Comparison of ENCODE assay signal across 27 mouse cellular contexts in the genomic region with DNA sequence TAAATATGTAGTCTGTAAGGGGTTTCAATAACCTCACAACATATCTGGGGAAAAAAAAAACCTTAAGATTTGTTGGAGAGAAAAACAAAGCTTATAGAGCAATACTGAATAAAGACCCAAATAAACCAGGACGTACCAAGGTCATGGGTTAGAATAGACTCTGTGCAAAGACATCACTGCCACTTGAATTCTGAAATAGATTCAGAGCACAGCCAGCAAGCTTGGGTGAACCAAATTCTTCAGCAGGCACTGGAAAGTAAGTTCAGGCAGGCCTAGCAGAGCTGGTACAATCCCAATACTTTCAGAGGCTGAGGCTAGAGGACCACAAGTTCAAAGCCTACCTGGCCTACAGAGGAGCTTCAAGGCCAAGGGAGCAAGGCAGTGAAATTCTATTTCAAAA. TPM values are rescaled to one million over a fixed set of nuclear protein-coding genes. Genes with fewer than 3 reads are reported as not detected.
DNase-seq lines count a peak whose midpoint lies in the region; ATAC-seq and TF ChIP-seq lines count a peak whose summit lies in the region.
"Had no signal": no experiment of that assay in that cellular context is flagged by ENCODE, and none has a peak within 500 bp of the region (broad histone marks: within the 10 kb centered on the region; RNA-seq: fewer than 3 reads in every experiment).

No protein-coding gene starts in this region.

- H3K9me3 ChIP-seq in heart, embryonic 14.5 days (ENCODE audit: control insufficient read depth, low read length): no peaks in the 10 kb centered on the region
- no peaks in the 10 kb centered on the region for H3K9me3 ChIP-seq in midbrain, embryonic 12.5 days
- no peaks in the 10 kb centered on the region for H3K9me3 ChIP-seq in midbrain, embryonic 11.5 days (ENCODE audit: control insufficient read depth, low read length)
- H3K9me3 ChIP-seq: forebrain, embryonic 13.5 days; intestine, embryonic 15.5 days; limb, embryonic 13.5 days; lung, embryonic 15.5 days; midbrain, embryonic 15.5 days; stomach, embryonic 15.5 days had no signal

- no peak for TF ChIP-seq POLR2A in heart, adult 2 months (IDR thresholded peaks at IDR 0.05; ENCODE audit: insufficient read depth, low read depth, low read length)

- H3K9ac ChIP-seq in heart, adult 2 months (ENCODE audit: low read depth, low read length): no peak overlapping the region
- peak overlapping the region; percentile 59 for H3K9ac ChIP-seq in heart, embryonic 14.5 days (ENCODE audit: low read length)
- H3K9ac ChIP-seq in midbrain, embryonic 12.5 days (replicated peaks): no peak overlapping the region
- H3K9ac ChIP-seq in midbrain, embryonic 11.5 days (ENCODE audit: low read length): no peak overlapping the region
- H3K9ac ChIP-seq: forebrain, embryonic 13.5 days; intestine, embryonic 15.5 days; limb, embryonic 13.5 days; lung, embryonic 15.5 days; midbrain, embryonic 15.5 days; stomach, embryonic 15.5 days had no signal

- H3K79me2 ChIP-seq in heart, adult 2 months (replicated peaks; ENCODE audit: control insufficient read depth, insufficient read depth, low read length): peaks cover 1% of the 10 kb centered on the region; the same call in 1 of the 2 replicates

- no peak for TF ChIP-seq EP300 in heart, adult 2 months (IDR thresholded peaks at IDR 0.05; ENCODE audit: insufficient read depth, low read depth, low read length)

- H3K4me2 ChIP-seq in heart, embryonic 14.5 days (ENCODE audit: low read length): no peak overlapping the region
- no peak overlapping the region for H3K4me2 ChIP-seq in midbrain, embryonic 12.5 days (replicated peaks)
- no peak overlapping the region for H3K4me2 ChIP-seq in midbrain, embryonic 11.5 days
- H3K4me2 ChIP-seq: forebrain, embryonic 13.5 days; intestine, embryonic 15.5 days; limb, embryonic 13.5 days; liver, embryonic 11.5 days; lung, embryonic 15.5 days; midbrain, embryonic 15.5 days; stomach, embryonic 15.5 days had no signal

- no peak overlapping the region for H3K4me3 ChIP-seq in heart, adult 2 months
- no peak overlapping the region for H3K4me3 ChIP-seq in heart, embryonic 14.5 days (ENCODE audit: control insufficient read depth in 1 of 2, insufficient read depth in 1 of 2, low read depth in 1 of 2, low read length in 2 of 2)
- no peak overlapping the region for H3K4me3 ChIP-seq in midbrain, embryonic 12.5 days
- no peak overlapping the region for H3K4me3 ChIP-seq in midbrain, embryonic 11.5 days (ENCODE audit: low read depth, low read length)
- H3K4me3 ChIP-seq: forebrain, embryonic 13.5 days; intestine, embryonic 15.5 days; limb, embryonic 13.5 days; lung, embryonic 15.5 days; midbrain, embryonic 15.5 days; stomach, embryonic 15.5 days had no signal

- intact Hi-C loops in heart, adult 2 months (cut with DNase I): no loop called here
- intact Hi-C loops in heart, postnatal 36 days (cut with DNase I): no loop called here
- intact Hi-C loops in heart, postnatal 14 days (cut with DNase I): loop anchor here (5.0 kb wide), 1 partner anchor 52 kb away; no protein-coding TSS in a partner anchor
- intact Hi-C loops in heart, postnatal 10 days (cut with DNase I): no loop called here

- no peak for ATAC-seq in heart, embryonic 14.5 days (ENCODE audit: insufficient number of reproducible peaks, insufficient read depth, low FRiP score, low read depth)
- ATAC-seq in midbrain, embryonic 12.5 days (ENCODE audit: low FRiP score, low read depth): no peak
- ATAC-seq in midbrain, embryonic 11.5 days (ENCODE audit: low FRiP score): no peak
- ATAC-seq: hindbrain, embryonic 16.5 days; intestine, embryonic 15.5 days; Patski had no signal

- no peak for TF ChIP-seq CTCF in heart, adult 2 months (IDR thresholded peaks at IDR 0.05)

- peaks cover 19% of the 10 kb centered on the region for H3K4me1 ChIP-seq in heart, adult 2 months (ENCODE audit: control insufficient read depth, insufficient read depth, low read length)
- peaks cover 17 to 54% of the 10 kb centered on the region in 2 experiments for H3K4me1 ChIP-seq in heart, embryonic 14.5 days (ENCODE audit: control insufficient read depth in 2 of 2, insufficient read depth in 2 of 2, low read length in 2 of 2)
- peaks cover 26% of the 10 kb centered on the region for H3K4me1 ChIP-seq in midbrain, embryonic 12.5 days
- H3K4me1 ChIP-seq in midbrain, embryonic 11.5 days (ENCODE audit: control insufficient read depth, insufficient read depth, low read length): peaks cover 25% of the 10 kb centered on the region
- H3K4me1 ChIP-seq: intestine, embryonic 15.5 days; limb, embryonic 13.5 days had no signal

- H3K27ac ChIP-seq in heart, adult 2 months: peak overlapping the region; percentile 64
- H3K27ac ChIP-seq in heart, embryonic 14.5 days (replicated peaks in 1 of 2; ENCODE audit: control insufficient read depth in 1 of 2, insufficient read depth in 1 of 2, low read depth in 2 of 2, low read length in 2 of 2): peak overlapping the region; percentile 83 to 84
- peak overlapping the region; percentile 54 for H3K27ac ChIP-seq in midbrain, embryonic 12.5 days (replicated peaks)
- H3K27ac ChIP-seq in midbrain, embryonic 11.5 days (ENCODE audit: low read depth, low read length): no peak overlapping the region
- H3K27ac ChIP-seq: forebrain, embryonic 13.5 days; intestine, embryonic 15.5 days; limb, embryonic 13.5 days; lung, embryonic 15.5 days; midbrain, embryonic 15.5 days; stomach, embryonic 15.5 days had no signal

- H3K36me3 ChIP-seq in heart, adult 2 months (ENCODE audit: control insufficient read depth, insufficient read depth, low read length): peaks cover 8% of the 10 kb centered on the region
- H3K36me3 ChIP-seq in heart, embryonic 14.5 days (ENCODE audit: control insufficient read depth, insufficient read depth, low read length): peaks cover 2% of the 10 kb centered on the region; the same call in 1 of the 2 replicates
- H3K36me3 ChIP-seq in midbrain, embryonic 12.5 days: no peaks in the 10 kb centered on the region
- H3K36me3 ChIP-seq in midbrain, embryonic 11.5 days (ENCODE audit: control insufficient read depth, insufficient read depth, low read length): no peaks in the 10 kb centered on the region
- H3K36me3 ChIP-seq: intestine, embryonic 15.5 days; limb, embryonic 13.5 days; lung, embryonic 15.5 days; midbrain, embryonic 15.5 days; stomach, embryonic 15.5 days had no signal

- DNase-seq in heart, adult 2 months: no peak
- DNase-seq in heart, postnatal 36 days: no peak
- no peak for DNase-seq in heart, postnatal 14 days
- DNase-seq in midbrain, embryonic 11.5 days (ENCODE audit: low spot score, missing footprints): no peak
- peak; percentile 31 to 32 for DNase-seq in heart, postnatal 10 days
- DNase-seq in testis, postnatal 10 days (ENCODE audit: low spot score): no peak
- DNase-seq: adrenal gland, postnatal 10 days; cerebellum, adult 11 months; cerebellum, adult 9-10 months; cerebellum, postnatal 36 days; kidney, postnatal 4 days; right cerebral cortex, postnatal 25 days; thymus, postnatal 14 days had no signal

- WGBS in heart, adult 2 months: 49% methylated on average over 1 of the region's 1 CpGs
- WGBS in heart, embryonic 14.5 days: 34% methylated on average over 1 of the region's 1 CpGs
- WGBS in midbrain, embryonic 12.5 days: 32% methylated on average over 1 of the region's 1 CpGs
- WGBS in midbrain, embryonic 11.5 days: 26% methylated on average over 1 of the region's 1 CpGs

- H3K27me3 ChIP-seq in heart, adult 2 months (ENCODE audit: control insufficient read depth, insufficient read depth, low read length): no peaks in the 10 kb centered on the region
- no peaks in the 10 kb centered on the region for H3K27me3 ChIP-seq in heart, embryonic 14.5 days (ENCODE audit: control insufficient read depth, insufficient read depth, low read length)
- H3K27me3 ChIP-seq in midbrain, embryonic 12.5 days: peaks cover 20% of the 10 kb centered on the region; the same call in 1 of the 2 replicates
- peaks cover 3% of the 10 kb centered on the region; the same call in 1 of the 2 replicates for H3K27me3 ChIP-seq in midbrain, embryonic 11.5 days (ENCODE audit: control insufficient read depth, insufficient read depth, low read length)

RNA-seq across cellular contexts. Expression of a gene that starts 6.2 kb away (rescaled TPM):
- 10 to 100 TPM; 51.2 to 55.1 TPM for total RNA-seq in heart, adult 2 months (2021)
- 52.0 and 73.9 TPM in 2 replicates for polyA plus RNA-seq in heart, adult 2 months (2012; rRNA removed)
- total RNA-seq in heart, postnatal 36 days (2021): 10 to 100 TPM; 55.8 to 62.4 TPM
- polyA plus RNA-seq in heart, embryonic 14.5 days (2014; fragmentation: Nextera tagmentation; extraction: Ambion mirVana): 12.6 and 17.8 TPM in 2 replicates
- 10 to 100 TPM; 51.6 to 55.6 TPM for total RNA-seq in heart, postnatal 14 days (2021)
- 1.4 and 1.8 TPM in 2 replicates for polyA plus RNA-seq in midbrain, embryonic 12.5 days (2016; fragmentation: Nextera tagmentation; extraction: Ambion mirVana)
- polyA plus RNA-seq in midbrain, embryonic 11.5 days (2014; fragmentation: Nextera tagmentation; extraction: Ambion mirVana): 2.6 and 2.8 TPM in 2 replicates
- 10 to 100 TPM; 66.0 to 76.8 TPM for total RNA-seq in heart, postnatal 10 days (2021)
- total RNA-seq: megakaryocyte progenitor cell, adult 5-6 weeks; MEL; neutrophil, adult 5-6 weeks had no signal

Comparison
In these comparisons a context has a peak if more than half of its experiments do, and no peak if none do; other contexts are left out.
1. DNase-seq: peak in heart, postnatal 10 days (2 of 2); none in heart, adult 2 months (0 of 2), heart, postnatal 36 days (0 of 2), heart, postnatal 14 days (0 of 2), midbrain, embryonic 11.5 days (single experiment) and testis, postnatal 10 days (single experiment).